Mouse (Mus musculus) erythroblast, embryonic 14.5 days (primary cell): ENCODE measurements around the gene Syngr1.

Experiments
- GATA1 ChIP-seq: IDR thresholded peaks from 2 replicates; pipeline ENCODE4 v1.6.1; 2012; ENCODE audit warnings: low read length, inconsistent platforms, mixed read lengths
- TAL1 ChIP-seq: IDR thresholded peaks from 3 replicates; pipeline ENCODE4 v1.6.1; 2012; ENCODE audit warnings: low read length, inconsistent platforms, mixed read lengths

DNA sequence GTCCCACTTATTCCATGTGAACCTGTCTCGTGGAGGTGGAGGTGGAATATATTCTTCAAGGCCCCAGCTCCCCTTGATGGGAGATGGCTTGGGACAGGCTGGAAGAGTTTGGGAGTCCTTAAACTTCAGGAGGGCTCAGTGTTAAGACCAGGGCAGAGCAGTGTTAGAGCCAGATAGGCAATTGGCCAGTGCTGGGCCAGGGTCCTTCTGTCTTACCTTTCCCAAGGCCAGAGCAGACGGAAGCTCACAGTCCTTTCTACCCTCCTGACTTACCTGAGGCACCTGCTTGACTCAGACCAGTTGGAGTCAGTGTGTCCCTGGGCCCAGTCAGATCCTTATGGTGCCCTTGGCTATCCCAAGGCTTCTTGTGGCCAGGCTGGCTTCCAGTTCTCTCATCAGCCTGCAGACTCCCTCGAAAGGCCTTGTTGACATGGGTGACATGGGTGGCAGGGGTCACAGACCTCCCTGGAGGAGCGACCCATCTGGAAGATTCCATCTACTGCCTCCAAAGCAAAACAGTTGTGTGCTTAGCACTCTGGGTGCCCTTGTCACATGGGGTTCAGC is 71.3 kb downstream of the Syngr1 start:
- TF ChIP-seq TAL1 (no peak), GATA1 (no peak)
